9 mouse cellular contexts compared by ENCODE assay signal in the genomic region with DNA sequence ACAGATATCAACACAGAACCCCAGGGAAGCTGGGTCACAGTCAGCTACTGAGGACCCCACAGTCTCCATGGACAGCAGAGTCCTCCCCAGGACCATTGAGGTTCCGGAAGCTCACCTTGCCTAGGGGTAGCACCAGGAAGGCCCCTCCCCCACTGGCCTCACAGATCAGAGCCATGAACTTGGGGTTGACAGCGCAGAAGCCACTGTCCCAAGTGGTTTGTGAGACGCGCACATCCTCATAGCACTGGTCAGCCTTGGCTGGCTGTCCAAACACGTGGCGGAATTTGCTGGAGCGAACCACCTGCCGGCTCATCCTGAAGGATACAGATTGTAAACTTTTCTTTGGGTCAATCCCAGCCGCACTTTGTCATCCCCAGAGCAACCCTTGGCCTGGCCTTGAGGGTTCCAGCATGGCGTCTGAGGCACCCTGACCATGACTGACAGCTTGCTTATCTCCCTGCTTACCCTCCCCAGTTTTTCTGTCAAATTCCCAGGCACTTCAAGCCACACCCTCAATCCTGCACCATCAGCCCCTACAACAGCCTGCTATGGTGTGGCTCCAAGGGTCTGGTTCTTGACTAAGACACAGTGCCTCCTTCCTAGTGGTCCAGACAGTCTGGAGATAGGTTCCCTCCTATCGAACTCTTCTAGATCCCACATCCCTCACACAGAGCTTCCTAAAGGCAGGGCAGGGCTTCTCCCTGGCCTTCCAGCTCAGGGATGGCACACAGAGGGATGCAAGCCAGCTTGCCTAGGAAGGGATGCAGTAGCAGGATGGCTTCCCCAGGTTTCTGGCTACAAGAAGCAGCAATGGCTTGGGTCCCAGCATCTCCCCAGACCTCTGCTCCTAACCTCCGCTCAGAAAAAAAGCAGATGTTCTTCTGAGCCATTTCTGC. TPM values are rescaled to one million over a fixed set of nuclear protein-coding genes. Genes with fewer than 3 reads are reported as not detected.
DNase-seq lines count a peak whose midpoint lies in the region; ATAC-seq and TF ChIP-seq lines count a peak whose summit lies in the region.
"Had no signal": no experiment of that assay in that cellular context is flagged by ENCODE, and none has a peak within 500 bp of the region (broad histone marks: within the 10 kb centered on the region; RNA-seq: fewer than 3 reads in every experiment).

No protein-coding gene starts in this region.

- no peak for ATAC-seq in heart, embryonic 15.5 days (replicated peaks; ENCODE audit: insufficient number of reproducible peaks, insufficient read depth, low FRiP score, low read depth)
- ATAC-seq in forebrain, postnatal 0 days = no peak
- ATAC-seq in midbrain, embryonic 11.5 days (ENCODE audit: low FRiP score) = no peak
- ATAC-seq: Patski had no signal

- peak overlapping the region; percentile 25; the same call in 1 of the 2 replicates for H3K27ac ChIP-seq in heart, embryonic 15.5 days
- peak overlapping the region; percentile 92; the same call in 1 of the 2 replicates for H3K27ac ChIP-seq in forebrain, postnatal 0 days (ENCODE audit: low read depth, low read length)
- no peak overlapping the region for H3K27ac ChIP-seq in midbrain, embryonic 11.5 days (ENCODE audit: low read depth, low read length)

- H3K4me1 ChIP-seq in heart, embryonic 15.5 days (replicated peaks) = peaks cover 22% of the 10 kb centered on the region
- H3K4me1 ChIP-seq in forebrain, postnatal 0 days (ENCODE audit: insufficient read depth) = peaks cover 13% of the 10 kb centered on the region; the same call in 1 of the 2 replicates
- H3K4me1 ChIP-seq in midbrain, embryonic 11.5 days (ENCODE audit: control insufficient read depth, insufficient read depth, low read length) = 0 out of 2 replicates have a peak, but pooled peaks cover 10% of the 10 kb centered on the region

- H3K9me3 ChIP-seq in heart, embryonic 15.5 days (replicated peaks) = no peaks in the 10 kb centered on the region
- H3K9me3 ChIP-seq in forebrain, postnatal 0 days (ENCODE audit: low read length) = no peaks in the 10 kb centered on the region
- H3K9me3 ChIP-seq in midbrain, embryonic 11.5 days (ENCODE audit: control insufficient read depth, low read length) = no peaks in the 10 kb centered on the region

- TF ChIP-seq CTCF in forebrain, postnatal 0 days (IDR thresholded peaks at IDR 0.05; ENCODE audit: low read depth) = no peak

- no peak for DNase-seq in heart, adult 18-20 months
- peak; percentile 50 for DNase-seq in MEL-GATA-1-ER (ENCODE audit: extremely low read depth, low read depth)
- peak; percentile 24 for DNase-seq in forebrain, postnatal 0 days
- DNase-seq in midbrain, embryonic 11.5 days (ENCODE audit: low spot score, missing footprints) = no peak
- peak; percentile 79 to 85 for DNase-seq in thymus, postnatal 36 days
- no peak for DNase-seq in heart, adult 8-10 months (ENCODE audit: low spot score)
- DNase-seq in right cerebral cortex, postnatal 4 days = no peak

- WGBS in heart, embryonic 15.5 days = 69% methylated on average over 12 of the region's 12 CpGs
- WGBS in forebrain, postnatal 0 days = 81% methylated on average over 12 of the region's 12 CpGs
- WGBS in midbrain, embryonic 11.5 days = 89% methylated on average over 12 of the region's 12 CpGs

- H3K27me3 ChIP-seq in heart, embryonic 15.5 days = peaks cover 49% of the 10 kb centered on the region
- no peaks in the 10 kb centered on the region for H3K27me3 ChIP-seq in forebrain, postnatal 0 days (ENCODE audit: insufficient read depth, low read length)
- peaks cover 11% of the 10 kb centered on the region for H3K27me3 ChIP-seq in midbrain, embryonic 11.5 days (ENCODE audit: control insufficient read depth, insufficient read depth, low read length)

- peak overlapping the region; percentile 36; the same call in 1 of the 2 replicates for H3K4me2 ChIP-seq in heart, embryonic 15.5 days
- peak overlapping the region; percentile 66 for H3K4me2 ChIP-seq in forebrain, postnatal 0 days (ENCODE audit: low read depth)
- H3K4me2 ChIP-seq in midbrain, embryonic 11.5 days = peak overlapping the region; percentile 82

- H3K9ac ChIP-seq in heart, embryonic 15.5 days = 0 out of 2 replicates have a peak overlapping the region, but pooled peaks have one; percentile 22
- peak overlapping the region; percentile 89 for H3K9ac ChIP-seq in forebrain, postnatal 0 days
- peak overlapping the region; percentile 73; the same call in 1 of the 2 replicates for H3K9ac ChIP-seq in midbrain, embryonic 11.5 days (ENCODE audit: low read length)

- H3K4me3 ChIP-seq in heart, embryonic 15.5 days = peak overlapping the region; percentile 49
- peak overlapping the region; percentile 81 for H3K4me3 ChIP-seq in forebrain, postnatal 0 days (ENCODE audit: low read depth, low read length)
- peak overlapping the region; percentile 49 for H3K4me3 ChIP-seq in midbrain, embryonic 11.5 days (ENCODE audit: low read depth, low read length)

- H3K36me3 ChIP-seq in heart, embryonic 15.5 days = no peaks in the 10 kb centered on the region
- peaks cover 21% of the 10 kb centered on the region for H3K36me3 ChIP-seq in forebrain, postnatal 0 days (ENCODE audit: insufficient read depth)
- no peaks in the 10 kb centered on the region for H3K36me3 ChIP-seq in midbrain, embryonic 11.5 days (ENCODE audit: control insufficient read depth, insufficient read depth, low read length)

RNA-seq across cellular contexts. Expression of gene Coro1a, which starts 4.5 kb away (rescaled TPM):
- 13.5 and 71.8 TPM in 2 replicates for polyA plus RNA-seq in heart, embryonic 15.5 days (2015; fragmentation: Nextera tagmentation; extraction: Ambion mirVana)
- 10 to 100 TPM in 1 of 2 experiments, 1 to 10 TPM in 1; 9.3 to 28.6 TPM for total RNA-seq in heart, adult 18-20 months (2021)
- 121 and 169 TPM in 2 replicates for total RNA-seq in forebrain, postnatal 0 days (2014; rRNA removed)
- 118 and 146 TPM in 2 replicates for polyA plus RNA-seq in forebrain, postnatal 0 days (2015; fragmentation: Nextera tagmentation; extraction: Ambion mirVana)
- polyA plus RNA-seq in midbrain, embryonic 11.5 days (2014; fragmentation: Nextera tagmentation; extraction: Ambion mirVana) = 46.2 TPM in 2 replicates
- total RNA-seq in heart, adult 8-10 months (2022) = 10 to 100 TPM in 1 of 4 experiments, 1 to 10 TPM in 3; 4.9 to 10.0 (median 6.2) TPM

RNA-seq across cellular contexts. Expression of gene Slx1b, which starts 7.5 kb away (rescaled TPM):
- polyA plus RNA-seq in heart, embryonic 15.5 days (2015; fragmentation: Nextera tagmentation; extraction: Ambion mirVana) = 6.7 and 7.7 TPM in 2 replicates
- total RNA-seq in heart, adult 18-20 months (2021) = 1 to 10 TPM; 3.7 to 4.1 TPM
- total RNA-seq in forebrain, postnatal 0 days (2014; rRNA removed) = 15.8 and 17.9 TPM in 2 replicates
- 7.5 and 10.1 TPM in 2 replicates for polyA plus RNA-seq in forebrain, postnatal 0 days (2015; fragmentation: Nextera tagmentation; extraction: Ambion mirVana)
- polyA plus RNA-seq in midbrain, embryonic 11.5 days (2014; fragmentation: Nextera tagmentation; extraction: Ambion mirVana) = 10.2 and 10.3 TPM in 2 replicates
- total RNA-seq in heart, adult 8-10 months (2022) = 1 to 10 TPM; 3.2 to 6.2 (median 5.4) TPM

RNA-seq across cellular contexts. Expression of gene Bola2, which starts 7.9 kb away (rescaled TPM):
- polyA plus RNA-seq in heart, embryonic 15.5 days (2015; fragmentation: Nextera tagmentation; extraction: Ambion mirVana) = 87.6 and 98.0 TPM in 2 replicates
- 10 to 100 TPM; 60.1 to 60.4 TPM for total RNA-seq in heart, adult 18-20 months (2021)
- total RNA-seq in forebrain, postnatal 0 days (2014; rRNA removed) = 66.9 and 115 TPM in 2 replicates
- polyA plus RNA-seq in forebrain, postnatal 0 days (2015; fragmentation: Nextera tagmentation; extraction: Ambion mirVana) = 139 and 205 TPM in 2 replicates
- polyA plus RNA-seq in midbrain, embryonic 11.5 days (2014; fragmentation: Nextera tagmentation; extraction: Ambion mirVana) = 158 and 180 TPM in 2 replicates
- total RNA-seq in heart, adult 8-10 months (2022) = 10 to 100 TPM; 52.4 to 70.4 (median 56.4) TPM

RNA-seq across cellular contexts. Expression of gene Sult1a1, which starts 26.9 kb away (rescaled TPM):
- polyA plus RNA-seq in heart, embryonic 15.5 days (2015; fragmentation: Nextera tagmentation; extraction: Ambion mirVana) = 13.0 and 14.2 TPM in 2 replicates
- total RNA-seq in heart, adult 18-20 months (2021) = 10 to 100 TPM; 31.1 to 44.0 TPM
- total RNA-seq in forebrain, postnatal 0 days (2014; rRNA removed) = 15.8 and 22.8 TPM in 2 replicates
- polyA plus RNA-seq in forebrain, postnatal 0 days (2015; fragmentation: Nextera tagmentation; extraction: Ambion mirVana) = 15.4 and 16.0 TPM in 2 replicates
- 0.10 and 0.69 TPM in 2 replicates for polyA plus RNA-seq in midbrain, embryonic 11.5 days (2014; fragmentation: Nextera tagmentation; extraction: Ambion mirVana)
- total RNA-seq in heart, adult 8-10 months (2022) = 10 to 100 TPM; 18.6 to 38.7 (median 31.5) TPM

RNA-seq across cellular contexts. Expression of gene Sgf29, which starts 54.0 kb away (rescaled TPM):
- 21.0 and 33.5 TPM in 2 replicates for polyA plus RNA-seq in heart, embryonic 15.5 days (2015; fragmentation: Nextera tagmentation; extraction: Ambion mirVana)
- total RNA-seq in heart, adult 18-20 months (2021) = 10 to 100 TPM; 24.8 to 26.5 TPM
- total RNA-seq in forebrain, postnatal 0 days (2014; rRNA removed) = 22.8 and 37.1 TPM in 2 replicates
- 59.6 and 62.3 TPM in 2 replicates for polyA plus RNA-seq in forebrain, postnatal 0 days (2015; fragmentation: Nextera tagmentation; extraction: Ambion mirVana)
- polyA plus RNA-seq in midbrain, embryonic 11.5 days (2014; fragmentation: Nextera tagmentation; extraction: Ambion mirVana) = 44.4 and 49.4 TPM in 2 replicates
- total RNA-seq in heart, adult 8-10 months (2022) = 10 to 100 TPM; 21.6 to 26.2 (median 24.9) TPM

Comparison
In these comparisons a context has a peak if more than half of its experiments do, and no peak if none do; other contexts are left out.
1. H3K9ac ChIP-seq: peak in every context shown above with its lines; median percentile 89 in forebrain, postnatal 0 days; 73 in midbrain, embryonic 11.5 days; 22 in heart, embryonic 15.5 days.
2. DNase-seq: peak in MEL-GATA-1-ER (single experiment), forebrain, postnatal 0 days (single experiment) and thymus, postnatal 36 days (2 of 2); none in heart, adult 18-20 months (0 of 2), midbrain, embryonic 11.5 days (single experiment), heart, adult 8-10 months (single experiment) and right cerebral cortex, postnatal 4 days (single experiment).
3. Peak in every context shown above with its lines, with median percentiles within 50 percentile points of each other: H3K4me2 ChIP-seq and H3K4me3 ChIP-seq.